Mouse (Mus musculus) adrenal gland, adult 2 months (tissue): ENCODE measurements around the gene Bcor. TPM values are rescaled to one million over a fixed set of nuclear protein-coding genes. Genes with fewer than 3 reads are reported as not detected.

ENCODE experiments used
- DNase-seq: peaks from one replicate; pipeline ENCODE4 v3.0.0; 2021
- polyA plus RNA-seq: library from polyadenylated mRNA; depleted of rRNA; stranded (reverse); fragments of >200 nt; gene quantifications from 2 replicates; pipeline ENCODE4 v1.2.3, GENCODE M21; 2012
- total RNA-seq, 2 experiments: library from RNA; stranded (reverse); gene quantifications; 2 replicates each; pipeline ENCODE4 v1.2.3; 2021

The Bcor gene
- total and polyA plus RNA-seq, 3 experiments = 9.3 to 16.9 (median 11.8) TPM

DNA sequence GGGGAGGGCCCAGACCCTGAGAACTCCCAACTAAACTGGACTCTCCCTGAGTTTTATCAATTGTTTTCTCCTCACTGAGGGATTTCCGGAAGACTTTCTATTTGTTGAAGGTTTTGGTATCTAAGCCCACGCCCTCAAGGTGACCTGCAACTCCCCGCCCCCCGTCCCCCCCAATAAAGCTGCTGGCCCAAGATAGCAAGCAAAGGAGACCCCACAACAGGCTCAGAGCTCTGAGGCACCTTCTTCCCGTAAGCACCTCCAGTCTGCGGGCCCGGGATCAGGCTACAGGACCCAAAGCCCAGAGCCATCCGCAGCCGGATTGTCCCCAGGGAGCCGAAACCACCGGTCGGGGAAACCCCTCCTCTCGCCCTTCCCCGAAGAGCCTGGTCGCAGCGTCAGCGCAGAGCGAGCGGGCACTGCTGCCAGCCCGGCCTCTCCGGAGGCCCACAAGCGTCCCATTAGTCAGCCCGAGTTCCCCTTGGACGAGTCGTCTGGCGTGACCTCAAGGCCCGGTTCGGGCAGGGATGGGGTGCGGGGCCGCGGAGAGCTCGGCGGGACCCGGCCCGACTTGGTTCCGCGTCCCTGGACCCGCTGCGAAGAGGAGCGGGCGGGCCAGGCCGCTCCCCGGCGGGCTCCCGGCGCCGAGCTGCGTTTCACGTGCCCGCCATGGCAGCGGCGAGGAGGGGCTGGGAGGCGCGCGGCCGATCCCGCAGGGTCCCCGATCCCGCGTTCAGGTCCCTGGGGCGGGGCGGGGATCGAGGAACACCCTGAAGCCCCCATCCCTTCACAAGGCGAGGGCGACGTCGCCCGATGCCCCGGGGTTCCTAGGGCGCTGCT, 73.3 kb downstream of the Bcor start:
- DNase-seq = peak; percentile 85

DNA sequence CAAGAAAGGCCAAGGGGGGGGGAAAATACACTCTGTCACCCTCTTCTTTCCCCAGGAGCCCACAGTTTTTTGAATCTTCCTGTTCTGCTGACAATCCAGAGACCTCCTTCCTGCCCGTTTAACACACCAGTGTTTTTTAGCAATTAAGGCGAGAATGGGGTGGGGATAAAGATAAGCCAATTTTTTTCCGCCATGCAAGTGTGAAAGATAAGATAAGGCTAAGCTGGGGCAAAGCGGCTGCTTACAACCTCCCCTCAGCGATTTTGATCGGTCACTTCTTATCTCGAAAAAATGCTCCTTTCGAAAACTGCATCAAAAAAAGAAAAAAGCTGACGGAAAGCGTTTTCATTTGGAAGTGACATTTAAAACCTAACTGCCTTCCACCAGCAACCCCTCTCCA, 74.2 kb downstream of the Bcor start:
- no peak for DNase-seq

DNA sequence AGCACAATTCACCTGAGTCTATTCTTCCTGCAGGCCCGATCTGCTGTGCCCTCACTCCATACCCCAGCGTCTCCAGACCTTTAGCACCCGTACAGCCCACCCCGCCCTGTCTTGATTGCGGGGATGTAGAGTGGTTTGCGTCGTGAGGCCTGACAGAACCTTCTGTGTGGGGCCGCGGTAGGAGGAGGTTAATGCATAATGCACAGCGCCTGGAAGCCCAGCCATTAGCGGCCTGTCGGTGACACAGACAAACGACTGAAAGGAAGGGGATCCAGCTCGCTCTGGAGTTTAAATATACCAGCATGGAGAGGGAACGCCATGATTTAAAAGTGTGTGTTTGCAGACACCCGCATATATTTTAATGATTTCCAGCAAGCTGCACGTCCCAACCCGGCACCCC, 74.9 kb downstream of the Bcor start:
- no peak for DNase-seq

DNA sequence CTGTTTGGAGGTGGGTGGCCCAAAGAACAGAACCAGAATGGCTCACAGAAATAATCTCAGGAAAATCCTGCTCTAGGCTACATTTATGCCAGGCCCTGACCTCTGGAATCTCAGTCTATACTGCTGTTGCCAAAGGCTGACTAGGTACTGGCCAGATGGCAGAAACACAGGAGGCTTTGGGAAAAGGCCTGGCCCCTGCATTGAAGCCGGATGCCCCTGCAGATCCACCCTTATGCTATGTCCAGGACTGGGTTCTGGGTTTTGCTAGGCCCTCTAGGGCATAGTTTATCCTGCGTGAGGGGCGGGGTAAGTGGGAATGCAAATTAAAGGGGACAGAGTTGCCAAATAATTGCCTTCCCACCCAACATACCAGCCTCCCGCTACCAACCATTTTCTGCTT, 75.5 kb downstream of the Bcor start:
- DNase-seq = no peak

DNA sequence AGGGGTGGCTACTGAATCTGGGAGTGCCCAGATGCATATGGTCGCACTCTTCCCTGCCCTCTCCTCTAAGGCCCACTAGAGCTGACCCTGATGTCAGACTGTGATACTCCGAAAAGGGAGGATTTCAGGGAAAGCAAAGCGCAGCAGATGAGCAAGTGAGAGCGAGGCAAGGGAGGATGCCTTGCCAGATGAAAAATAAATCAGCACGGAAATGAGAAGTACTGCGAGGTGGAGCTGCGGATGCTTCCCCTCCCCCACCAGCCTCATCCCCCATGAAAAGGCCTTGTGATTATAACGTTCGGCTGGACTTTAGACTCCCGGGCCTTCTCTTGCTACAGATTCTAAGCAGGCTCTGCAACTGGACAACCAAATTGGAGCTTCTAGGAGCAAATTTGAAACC, 76.5 kb downstream of the Bcor start:
- no peak for DNase-seq

DNA sequence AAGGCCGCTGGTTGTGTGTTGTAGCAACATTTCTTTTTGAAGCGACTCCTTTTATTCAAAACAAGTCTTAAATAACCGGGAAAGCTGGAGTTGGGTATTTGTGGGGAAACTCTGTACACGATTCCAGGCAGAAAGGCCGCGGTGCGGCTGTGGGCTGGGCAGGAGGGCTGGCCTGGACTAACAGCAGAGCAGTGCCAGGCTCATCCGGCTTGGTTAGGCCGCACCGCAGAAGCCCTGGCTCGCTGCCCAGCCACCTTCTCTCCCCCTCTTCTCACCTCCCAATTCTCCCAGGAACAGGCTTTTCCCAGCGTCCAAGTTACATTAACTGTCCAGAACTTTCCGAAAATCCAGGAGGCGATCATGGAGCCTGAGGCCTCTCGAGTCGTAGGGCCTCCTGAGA, 77.4 kb downstream of the Bcor start:
- DNase-seq = no peak

DNA sequence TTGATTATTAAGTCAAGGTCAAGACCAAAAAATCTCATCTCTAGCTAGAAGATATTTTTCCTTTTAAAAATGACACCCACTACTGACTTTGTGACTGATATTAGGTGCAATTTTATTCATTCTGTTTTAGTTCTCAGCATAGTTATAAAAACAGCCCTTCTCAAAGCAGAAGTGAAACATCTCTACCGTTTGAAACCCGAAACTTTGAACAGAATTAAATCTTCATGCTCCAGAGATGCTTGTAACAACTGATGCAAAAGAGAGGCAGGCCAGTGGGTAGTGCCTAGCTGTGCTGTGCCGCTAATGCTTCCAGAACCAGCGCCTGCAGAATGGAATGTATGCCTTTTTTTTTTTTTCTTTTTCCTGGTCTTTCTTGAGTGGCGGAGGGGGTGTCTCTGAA, 78.0 kb downstream of the Bcor start:
- DNase-seq = no peak

DNA sequence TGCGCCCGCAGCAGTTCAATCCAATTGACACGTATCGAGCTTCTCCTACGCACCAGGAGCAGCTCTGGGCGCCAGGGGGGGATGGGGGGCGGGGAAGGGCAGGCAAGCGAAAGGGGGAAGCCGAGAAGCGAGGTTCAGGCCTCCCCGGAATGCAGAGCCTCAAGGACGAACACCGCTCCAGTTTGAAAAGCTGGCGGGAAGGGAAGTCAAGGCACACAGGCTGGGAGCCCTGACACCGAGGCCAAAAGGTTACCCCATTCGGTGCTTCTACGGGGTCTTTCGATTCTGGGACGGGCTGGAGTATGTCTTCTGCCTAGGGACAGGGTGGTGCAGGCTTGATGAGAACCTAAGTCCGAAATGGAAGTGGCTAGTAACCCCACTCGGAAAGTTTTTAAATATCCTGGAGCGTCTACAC, 78.4 kb downstream of the Bcor start:
- no peak for DNase-seq

DNA sequence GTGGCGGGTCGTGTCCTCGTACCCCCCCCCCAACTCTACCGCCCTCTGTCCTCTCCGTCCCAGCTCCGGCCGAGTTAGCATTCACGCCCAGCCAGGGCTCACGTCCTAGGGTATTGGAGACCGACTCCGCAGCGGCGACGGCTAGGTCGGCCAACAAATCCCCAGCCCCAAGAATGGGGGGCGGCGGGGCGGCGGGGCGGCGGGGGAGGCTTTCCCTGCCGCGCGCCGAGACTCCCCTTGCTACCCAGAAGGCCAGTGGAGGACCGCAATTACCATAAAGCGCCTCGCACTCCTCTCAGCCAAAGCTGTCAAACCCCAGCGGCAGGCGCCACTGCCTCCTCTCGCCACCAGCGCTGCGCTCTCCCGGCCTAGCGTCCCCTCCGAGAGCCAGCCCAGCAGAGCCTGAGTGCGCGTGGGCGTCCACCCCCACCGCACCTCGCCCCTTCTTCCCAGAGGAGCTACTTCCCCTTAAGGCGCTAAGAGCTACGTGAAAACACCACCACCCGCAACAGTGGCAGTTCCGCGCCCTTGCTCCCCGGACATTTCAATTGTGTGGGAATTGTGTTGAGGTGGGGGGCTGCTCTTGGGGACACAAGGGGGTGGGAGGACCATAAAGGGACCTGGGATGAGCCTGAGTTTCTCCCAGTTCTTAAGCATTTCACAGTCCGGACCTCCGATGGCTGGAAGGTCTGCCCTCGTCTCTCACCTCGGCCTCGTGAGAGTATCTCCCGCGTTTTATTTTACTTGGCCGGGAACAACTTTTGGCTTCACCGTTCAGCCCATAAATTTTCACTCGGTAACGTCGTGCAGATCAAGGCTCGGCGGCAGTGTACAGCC, 79.0 kb downstream of the Bcor start:
- peak; percentile 61 for DNase-seq

DNA sequence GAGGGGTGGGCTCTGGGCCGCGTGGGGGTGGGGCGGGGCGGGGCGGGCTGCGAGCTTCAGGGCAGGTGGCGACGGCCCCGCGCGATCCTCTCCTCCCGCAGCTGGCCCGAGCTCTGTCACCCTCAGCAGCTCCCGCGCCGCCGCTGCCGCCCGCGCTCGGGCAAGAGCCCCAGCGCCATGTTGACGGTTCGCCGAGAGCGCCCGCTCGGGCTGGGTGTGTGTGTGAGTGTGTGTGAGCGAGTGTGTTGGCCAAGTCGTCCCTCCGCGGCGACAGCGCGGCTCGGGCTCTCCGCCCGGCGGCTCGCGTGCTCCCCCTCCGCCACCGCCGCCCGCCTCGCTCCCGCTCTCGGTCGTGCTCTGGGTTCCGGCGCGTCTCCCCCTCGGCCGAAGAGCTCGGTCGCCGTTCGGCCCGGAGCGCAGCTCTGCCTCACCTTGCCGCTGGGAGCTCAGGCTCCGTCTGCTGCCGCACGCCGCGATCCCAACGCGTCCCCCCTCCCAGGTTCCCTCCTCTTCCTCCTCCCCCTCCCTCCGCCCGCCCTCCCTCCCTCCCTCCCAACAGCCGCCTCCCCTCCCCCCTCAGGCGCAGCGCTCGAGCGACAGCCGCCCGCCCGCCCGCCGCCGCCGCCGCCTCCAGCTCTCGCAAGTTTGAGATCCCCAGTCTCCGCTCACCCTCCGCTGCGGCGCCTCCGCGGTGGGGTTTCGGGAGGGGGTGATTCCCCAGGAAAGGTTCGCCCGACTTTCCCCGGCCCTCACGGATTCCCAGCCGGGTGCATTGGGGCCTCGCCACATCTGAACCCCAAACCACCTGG, 79.9 kb downstream of the Bcor start:
- DNase-seq = peak; percentile 84

DNA sequence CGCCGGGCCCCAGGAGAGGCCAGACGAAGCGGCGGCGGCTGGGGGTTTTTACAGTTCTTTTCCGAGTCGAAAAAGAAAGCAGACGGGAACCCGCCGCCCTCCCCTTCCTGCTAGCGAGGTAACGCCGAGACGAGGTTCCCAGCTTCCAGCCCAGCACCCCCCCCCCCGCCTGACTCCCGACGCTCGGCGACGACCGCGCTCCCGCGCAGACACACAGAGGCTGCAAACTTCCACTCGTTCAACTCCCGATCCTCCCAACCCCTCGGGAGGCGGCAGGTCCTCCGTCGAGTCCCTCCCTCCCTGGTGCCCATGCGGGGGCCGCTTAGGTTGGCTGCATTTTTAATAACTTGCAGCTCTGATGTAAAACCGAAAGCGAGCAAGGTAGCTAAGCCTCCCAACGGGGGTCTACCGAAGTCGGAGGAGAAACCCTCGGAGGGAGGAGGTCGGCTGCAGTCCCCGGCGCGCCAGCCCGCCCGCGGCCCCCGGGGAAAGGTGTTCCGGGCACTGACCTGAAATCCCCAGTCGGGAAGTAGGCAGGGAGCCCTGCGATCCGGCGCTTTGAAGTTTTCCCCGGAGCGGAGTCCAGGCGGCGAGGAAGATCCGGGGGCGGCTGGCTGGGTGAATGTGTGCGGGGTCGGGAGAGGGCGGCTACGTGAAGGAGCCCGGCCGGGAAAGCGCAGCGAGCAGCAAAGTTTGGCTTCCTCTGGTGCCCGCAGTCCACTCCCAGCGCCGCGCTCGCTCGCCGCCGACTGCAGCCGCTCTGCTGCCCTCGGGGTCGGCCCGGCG, 80.7 kb downstream of the Bcor start:
- peak; percentile 61 for DNase-seq

DNA sequence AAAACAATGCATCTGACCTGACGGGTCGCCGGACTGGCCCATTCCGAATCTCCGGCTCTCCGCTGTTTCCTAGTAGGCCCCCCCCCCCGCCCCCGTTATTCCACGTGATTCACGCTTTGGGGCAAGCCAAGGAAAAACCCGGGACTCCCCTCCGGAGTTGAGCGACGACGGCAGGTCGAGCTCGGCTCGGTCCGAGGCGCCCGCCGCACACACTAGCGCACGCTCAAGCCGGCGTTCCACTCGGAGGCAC, 81.2 kb downstream of the Bcor start:
- peak; percentile 68 for DNase-seq

DNA sequence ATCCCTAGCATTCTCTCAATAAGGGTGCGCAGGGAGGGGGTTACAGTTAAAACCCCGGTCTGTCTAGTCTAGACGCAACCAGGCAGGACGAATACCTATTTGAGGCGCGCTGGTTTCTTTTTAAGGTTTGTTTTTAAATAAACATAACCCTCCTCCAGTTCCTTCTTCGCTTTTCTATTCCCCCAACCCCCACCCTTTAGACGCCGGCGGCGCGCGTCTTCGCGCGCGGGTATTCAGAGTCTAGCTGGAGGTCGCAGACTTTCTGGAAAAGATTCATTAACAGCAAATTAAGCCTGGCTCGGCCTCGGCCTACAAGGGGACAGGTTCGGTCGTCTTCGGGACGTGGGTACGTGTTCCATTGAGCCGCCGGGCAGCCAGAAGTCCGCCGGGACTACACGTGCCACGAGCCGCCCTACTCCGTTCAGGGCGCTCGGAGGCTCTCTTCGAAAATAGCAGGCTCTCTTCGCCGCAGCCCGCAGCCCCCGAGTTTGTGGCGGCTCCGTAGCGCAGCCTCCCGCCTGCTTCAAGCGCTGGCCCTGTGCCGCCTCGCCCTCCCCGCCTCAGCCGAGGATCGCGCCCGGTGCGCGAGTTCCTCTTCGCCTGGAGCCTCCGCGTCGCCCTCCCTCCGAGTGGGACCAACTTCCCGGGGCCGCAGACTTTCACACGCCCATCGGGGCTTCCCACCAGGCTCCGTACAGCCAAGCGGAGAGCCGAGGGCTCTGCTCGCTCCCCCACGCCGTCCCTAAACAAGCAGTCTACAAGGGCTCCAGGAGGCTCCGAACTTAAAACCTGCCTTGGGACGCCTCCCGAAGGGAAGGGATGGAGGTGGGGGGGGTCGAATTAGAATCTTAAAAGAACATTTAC, 81.7 kb downstream of the Bcor start:
- peak; percentile 66 for DNase-seq

DNA sequence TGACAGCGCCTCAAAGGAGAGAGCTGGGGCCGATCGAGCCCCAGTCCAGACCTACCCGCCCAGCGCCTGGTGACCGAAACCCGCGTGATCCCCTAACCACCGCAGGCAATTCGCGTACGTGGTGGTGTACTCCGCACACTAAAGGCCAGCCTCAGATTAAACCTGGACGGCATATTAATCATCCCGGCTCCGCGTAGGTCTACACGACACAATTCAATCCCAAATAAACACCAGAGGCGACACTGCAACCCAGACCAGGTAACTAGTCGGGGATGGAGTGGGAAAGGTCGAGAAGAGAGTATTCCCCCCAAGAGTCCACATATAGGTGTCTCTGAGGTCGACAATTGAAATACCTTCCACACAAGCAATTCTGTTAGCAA, 82.6 kb downstream of the Bcor start:
- no peak for DNase-seq

DNA sequence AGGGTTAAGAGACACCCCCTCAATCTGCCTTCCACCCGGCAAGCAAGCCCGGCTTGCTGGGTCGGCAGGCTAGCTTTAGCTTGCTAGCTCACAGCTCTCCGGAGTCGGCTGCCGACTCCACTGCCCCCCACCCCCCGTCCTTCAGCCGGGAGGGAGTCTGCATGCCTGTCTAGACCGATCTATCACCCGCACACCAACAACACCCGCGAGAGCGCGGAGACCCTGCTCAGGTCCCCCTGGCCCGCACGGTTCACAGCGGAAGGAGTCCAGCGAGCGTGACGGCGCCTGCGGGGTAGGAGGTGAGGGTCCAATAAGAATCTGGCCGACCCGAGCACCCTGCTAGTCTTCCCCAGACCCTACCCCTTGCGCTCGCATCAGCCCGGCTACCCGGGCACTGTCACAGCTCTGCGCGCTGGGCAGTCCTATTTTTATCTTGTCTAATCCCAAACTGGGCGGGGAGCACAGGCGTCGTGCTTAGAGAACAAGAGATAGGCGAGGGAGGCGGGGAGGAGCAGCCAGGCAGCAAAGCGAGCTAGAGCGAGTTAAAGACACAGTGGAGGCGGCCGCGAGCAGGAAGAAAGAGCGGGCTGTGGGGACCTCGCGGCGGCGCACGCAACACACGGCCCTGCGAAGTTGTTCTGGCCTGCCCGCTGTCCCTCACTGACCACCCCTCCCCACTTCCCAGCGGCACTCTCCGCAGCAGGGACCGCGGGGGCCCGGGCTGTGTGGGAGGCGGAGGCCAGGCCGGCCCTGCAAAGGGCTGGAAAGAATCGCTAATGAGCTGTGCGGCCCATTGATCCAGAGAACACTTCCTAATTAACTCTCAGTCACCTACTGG, 83.2 kb downstream of the Bcor start:
- DNase-seq = peak; percentile 85

DNA sequence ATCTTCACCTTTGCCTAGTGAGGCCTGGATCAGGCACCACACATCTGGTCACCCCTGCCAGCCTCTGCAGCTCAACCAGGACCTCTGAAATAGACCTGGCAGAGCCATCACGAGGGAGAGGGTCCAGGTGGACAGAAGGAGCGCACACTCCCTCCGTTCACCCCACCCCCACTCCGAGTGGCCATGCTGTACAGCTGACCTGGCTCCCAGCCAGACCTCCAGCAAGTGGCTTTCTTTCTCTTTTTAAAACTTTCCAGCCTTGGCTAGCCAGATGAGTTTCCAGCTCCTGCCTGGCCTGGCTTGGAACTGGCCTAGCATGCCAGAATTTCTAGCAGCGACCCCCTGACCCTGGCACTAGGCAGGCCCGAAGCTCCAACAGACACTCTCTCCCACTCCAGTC, 87.4 kb downstream of the Bcor start:
- no peak for DNase-seq

DNA sequence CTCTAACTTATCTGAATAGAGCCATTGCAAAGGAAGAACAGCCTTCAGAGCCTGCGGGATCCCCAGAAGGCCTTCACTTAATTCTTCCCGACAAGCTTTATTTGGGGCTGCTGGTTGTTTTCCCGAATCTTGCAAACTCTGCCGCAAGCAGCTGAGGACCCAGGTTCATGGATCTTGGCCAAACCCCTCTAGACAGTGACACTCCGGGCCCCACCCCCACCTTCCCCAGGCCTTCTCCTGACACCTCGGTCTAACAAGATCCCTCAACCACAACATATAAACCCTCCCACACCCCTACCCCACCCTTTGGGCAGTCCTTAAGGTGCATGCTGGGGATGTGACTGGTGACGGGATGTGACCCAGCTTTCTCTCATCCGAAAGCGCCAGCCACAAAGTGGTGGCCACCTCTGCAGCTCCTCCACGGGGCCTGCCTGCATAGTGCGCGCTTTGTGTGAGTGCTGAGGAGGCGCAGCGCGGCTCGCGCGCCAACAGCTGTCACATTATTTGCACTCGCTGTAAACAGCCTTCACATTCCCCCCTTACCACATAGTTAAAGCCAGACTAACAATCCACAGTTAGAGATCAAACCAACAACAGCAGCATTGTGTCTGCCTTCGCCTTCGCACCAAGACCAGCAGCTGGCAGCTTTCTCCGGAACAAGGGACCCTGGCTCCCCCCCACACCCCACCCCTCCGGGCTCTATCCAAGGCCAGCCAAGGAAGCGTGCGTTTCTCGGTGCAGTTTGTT, 91.0 kb downstream of the Bcor start:
- no peak for DNase-seq

DNA sequence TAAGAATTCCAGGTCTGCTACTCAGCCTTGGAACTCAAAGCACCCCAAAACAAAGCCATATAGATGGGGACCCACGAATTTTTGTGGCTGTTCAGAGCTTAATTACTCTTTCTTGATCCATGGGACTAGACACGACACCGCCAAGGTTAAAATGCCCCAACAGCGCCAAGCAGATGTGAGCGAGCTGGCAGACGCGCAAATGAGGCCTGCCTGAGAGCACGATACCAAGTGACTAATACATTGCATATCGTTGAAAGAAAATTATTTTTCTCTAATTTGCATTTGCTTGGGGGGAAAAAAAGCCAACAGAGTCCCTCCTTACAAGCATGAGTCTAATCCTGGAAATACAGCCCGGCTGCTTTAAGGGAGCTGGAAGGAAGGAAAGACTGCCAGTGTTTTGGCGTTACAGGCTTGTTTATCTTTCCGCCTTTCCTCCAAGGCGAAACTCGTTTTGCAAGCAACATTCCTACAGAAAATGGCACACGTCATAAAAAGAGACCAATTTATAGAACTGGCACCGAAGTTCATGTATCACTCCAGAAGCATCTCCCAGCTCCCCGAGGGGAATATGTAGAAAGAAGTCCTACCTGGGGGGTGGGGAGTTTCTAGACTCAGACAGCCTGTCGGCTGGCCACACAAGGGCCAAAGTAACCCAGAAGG, 92.2 kb downstream of the Bcor start:
- peak; percentile 47 for DNase-seq

DNA sequence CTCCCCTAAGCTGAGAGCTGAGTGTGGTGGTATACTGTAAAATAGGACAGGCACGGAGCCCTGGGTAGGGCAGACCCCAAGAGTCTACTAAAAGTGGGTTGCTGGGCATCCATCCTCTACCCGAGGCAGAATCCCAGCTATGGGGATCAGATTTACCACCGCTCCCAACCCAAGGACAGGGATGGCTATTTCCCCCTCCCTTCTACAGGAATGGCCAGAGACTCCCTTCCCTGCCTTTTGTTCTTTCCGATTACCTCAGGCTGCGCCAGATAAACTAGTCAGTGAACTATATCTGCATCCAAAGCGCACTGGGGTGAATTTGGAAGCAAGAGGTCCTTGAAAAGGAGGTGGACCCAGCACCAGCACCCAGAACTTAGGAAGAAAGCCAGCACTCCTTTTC, 93.1 kb downstream of the Bcor start:
- DNase-seq = no peak
